Mouse (Mus musculus): ENCODE data around the gene Slc4a10. TPM values are rescaled to one million over a fixed set of nuclear protein-coding genes. Genes with fewer than 3 reads are reported as not detected.
A peak's percentile ranks its signal among the peaks of the same experiment; 100 is the strongest.
"Not testable (repeated sequence)": the region's sequence is repeated elsewhere in the genome, so short reads cannot be mapped to it uniquely, and the experiment has no call there.

Gene Slc4a10
- polyA plus RNA-seq (2014; fragmentation: Nextera tagmentation; extraction: Ambion mirVana): 0.63 and 0.94 TPM in 2 replicates

GRCm38 (mm10) chr2:62046421-62046845 is at the start of gene Slc4a10:
Gene Slc4a10, plus strand, starts transcription at chr2:62046462.
- ATAC-seq (replicated peaks; ENCODE audit: low FRiP score) (peak; percentile 54; the same call in 1 of the 2 replicates), DNase-seq (ENCODE audit: low spot score) (peak; percentile 49)
- peak within 1 kb of the TSS; percentile 39 for H3K4me3 ChIP-seq (ENCODE audit: low read depth, low read length)
- H3K9me3 ChIP-seq (ENCODE audit: control insufficient read depth, low read length): no peaks in the 10 kb centered on the region
- peak within 1 kb of the TSS; percentile 53 for H3K4me2 ChIP-seq (ENCODE audit: low read depth, low read length, severe bottlenecking)
- no peaks in the 10 kb centered on the region for H3K36me3 ChIP-seq (ENCODE audit: control insufficient read depth, insufficient read depth, low read length)
- no peak within 1 kb of the TSS for H3K27ac ChIP-seq (ENCODE audit: low read depth, low read length)
- 18% methylated on average over 10 of the region's 10 CpGs for WGBS
- peak within 1 kb of the TSS; percentile 58 for H3K9ac ChIP-seq (ENCODE audit: low read length)
- peaks cover 3% of the 10 kb centered on the region; the same call in 1 of the 2 replicates for H3K4me1 ChIP-seq (replicated peaks; ENCODE audit: control insufficient read depth, insufficient read depth, low read length)
- no peaks in the 10 kb centered on the region for H3K27me3 ChIP-seq (ENCODE audit: control insufficient read depth, insufficient read depth, low read length)

GRCm38 (mm10) chr2:62001251-62001650 is 45.0 kb upstream of the Slc4a10 start:
- not testable (repeated sequence) for DNase-seq (ENCODE audit: low spot score); H3K9ac ChIP-seq (ENCODE audit: low read length); H3K36me3 ChIP-seq (ENCODE audit: control insufficient read depth, insufficient read depth, low read length); H3K4me1 ChIP-seq (replicated peaks; ENCODE audit: control insufficient read depth, insufficient read depth, low read length); H3K9me3 ChIP-seq (ENCODE audit: control insufficient read depth, low read length); H3K4me2 ChIP-seq (ENCODE audit: low read depth, low read length, severe bottlenecking); ATAC-seq (replicated peaks; ENCODE audit: low FRiP score); H3K27ac ChIP-seq (ENCODE audit: low read depth, low read length); H3K27me3 ChIP-seq (ENCODE audit: control insufficient read depth, insufficient read depth, low read length); H3K4me3 ChIP-seq (ENCODE audit: low read depth, low read length)
- WGBS: 88% methylated on average over 6 of the region's 6 CpGs

- H3K9ac ChIP-seq (ENCODE audit: low read length): no peak overlapping the region
- no peak overlapping the region for H3K4me3 ChIP-seq (ENCODE audit: low read depth, low read length)
- DNase-seq (ENCODE audit: low spot score) (no peak), ATAC-seq (replicated peaks; ENCODE audit: low FRiP score) (no peak)
- no peaks in the 10 kb centered on the region for H3K9me3 ChIP-seq (ENCODE audit: control insufficient read depth, low read length)
- H3K4me2 ChIP-seq (ENCODE audit: low read depth, low read length, severe bottlenecking): no peak overlapping the region
- no peaks in the 10 kb centered on the region for H3K36me3 ChIP-seq (ENCODE audit: control insufficient read depth, insufficient read depth, low read length)
- H3K27me3 ChIP-seq (ENCODE audit: control insufficient read depth, insufficient read depth, low read length): no peaks in the 10 kb centered on the region
- WGBS: 55% methylated on average over 3 of the region's 3 CpGs
- H3K4me1 ChIP-seq (replicated peaks; ENCODE audit: control insufficient read depth, insufficient read depth, low read length): no peaks in the 10 kb centered on the region
- H3K27ac ChIP-seq (ENCODE audit: low read depth, low read length): no peak overlapping the region
These were observed 28.1 kb upstream of the Slc4a10 start for GRCm38 (mm10) chr2:62018209-62018608.

GRCm38 (mm10) chr2:62046861-62047503 is 720 bp downstream of the Slc4a10 start:
- Histone ChIP-seq H3K9ac (ENCODE audit: low read length) (peak overlapping the region; percentile 58), H3K9me3 (ENCODE audit: control insufficient read depth, low read length) (no peaks in the 10 kb centered on the region), H3K4me1 (replicated peaks; ENCODE audit: control insufficient read depth, insufficient read depth, low read length) (peaks cover 3% of the 10 kb centered on the region; the same call in 1 of the 2 replicates), H3K4me3 (ENCODE audit: low read depth, low read length) (peak overlapping the region; percentile 39), H3K4me2 (ENCODE audit: low read depth, low read length, severe bottlenecking) (peak overlapping the region; percentile 53), H3K27ac (ENCODE audit: low read depth, low read length) (no peak overlapping the region), H3K27me3 (ENCODE audit: control insufficient read depth, insufficient read depth, low read length) (no peaks in the 10 kb centered on the region), H3K36me3 (ENCODE audit: control insufficient read depth, insufficient read depth, low read length) (no peaks in the 10 kb centered on the region)
- WGBS: 17% methylated on average over 10 of the region's 10 CpGs
- peak; percentile 14; the same call in 1 of the 2 replicates for ATAC-seq (replicated peaks; ENCODE audit: low FRiP score)
- no peak for DNase-seq (ENCODE audit: low spot score)

- WGBS: 2% methylated on average over 14 of the region's 14 CpGs
- Histone ChIP-seq H3K27ac (ENCODE audit: low read depth, low read length) (no peak overlapping the region), H3K9me3 (ENCODE audit: control insufficient read depth, low read length) (no peaks in the 10 kb centered on the region), H3K9ac (ENCODE audit: low read length) (peak overlapping the region; percentile 58), H3K4me1 (replicated peaks; ENCODE audit: control insufficient read depth, insufficient read depth, low read length) (peaks cover 3% of the 10 kb centered on the region; the same call in 1 of the 2 replicates), H3K27me3 (ENCODE audit: control insufficient read depth, insufficient read depth, low read length) (no peaks in the 10 kb centered on the region), H3K36me3 (ENCODE audit: control insufficient read depth, insufficient read depth, low read length) (no peaks in the 10 kb centered on the region), H3K4me2 (ENCODE audit: low read depth, low read length, severe bottlenecking) (peak overlapping the region; percentile 53), H3K4me3 (ENCODE audit: low read depth, low read length) (peak overlapping the region; percentile 39)
- DNase-seq (ENCODE audit: low spot score) (peak; percentile 64), ATAC-seq (replicated peaks; ENCODE audit: low FRiP score) (peak; percentile 84)
These were observed 1.3 kb downstream of the Slc4a10 start for GRCm38 (mm10) chr2:62047504-62048005.

- Histone ChIP-seq H3K4me1 (replicated peaks; ENCODE audit: control insufficient read depth, insufficient read depth, low read length) (peaks cover 3% of the 10 kb centered on the region; the same call in 1 of the 2 replicates), H3K9ac (ENCODE audit: low read length) (peak overlapping the region; percentile 58; the same call in 1 of the 2 replicates), H3K9me3 (ENCODE audit: control insufficient read depth, low read length) (no peaks in the 10 kb centered on the region), H3K4me2 (ENCODE audit: low read depth, low read length, severe bottlenecking) (peak overlapping the region; percentile 53), H3K27ac (ENCODE audit: low read depth, low read length) (no peak overlapping the region), H3K4me3 (ENCODE audit: low read depth, low read length) (no peak overlapping the region; the same call in 1 of the 2 replicates), H3K36me3 (ENCODE audit: control insufficient read depth, insufficient read depth, low read length) (no peaks in the 10 kb centered on the region), H3K27me3 (ENCODE audit: control insufficient read depth, insufficient read depth, low read length) (no peaks in the 10 kb centered on the region)
- WGBS: 7% methylated on average over 3 of the region's 3 CpGs
- ATAC-seq (replicated peaks; ENCODE audit: low FRiP score): peak; percentile 49
- DNase-seq (ENCODE audit: low spot score): no peak
These were observed 1.9 kb downstream of the Slc4a10 start for GRCm38 (mm10) chr2:62048116-62048515.

- Histone ChIP-seq H3K9me3 (ENCODE audit: control insufficient read depth, low read length) (no peaks in the 10 kb centered on the region), H3K36me3 (ENCODE audit: control insufficient read depth, insufficient read depth, low read length) (no peaks in the 10 kb centered on the region), H3K4me3 (ENCODE audit: low read depth, low read length) (no peak overlapping the region), H3K4me1 (replicated peaks; ENCODE audit: control insufficient read depth, insufficient read depth, low read length) (0 out of 2 replicates have a peak, but pooled peaks cover 2% of the 10 kb centered on the region), H3K27ac (ENCODE audit: low read depth, low read length) (no peak overlapping the region), H3K9ac (ENCODE audit: low read length) (no peak overlapping the region), H3K27me3 (ENCODE audit: control insufficient read depth, insufficient read depth, low read length) (no peaks in the 10 kb centered on the region), H3K4me2 (ENCODE audit: low read depth, low read length, severe bottlenecking) (no peak overlapping the region)
- DNase-seq (ENCODE audit: low spot score): no peak
- peak; percentile 76 for ATAC-seq (replicated peaks; ENCODE audit: low FRiP score)
These were observed 30.2 kb downstream of the Slc4a10 start for GRCm38 (mm10) chr2:62076512-62076911.

- WGBS: 66% methylated on average over 3 of the region's 3 CpGs
- Histone ChIP-seq H3K9me3 (ENCODE audit: control insufficient read depth, low read length) (no peaks in the 10 kb centered on the region), H3K36me3 (ENCODE audit: control insufficient read depth, insufficient read depth, low read length) (no peaks in the 10 kb centered on the region), H3K9ac (ENCODE audit: low read length) (no peak overlapping the region), H3K4me3 (ENCODE audit: low read depth, low read length) (no peak overlapping the region), H3K27ac (ENCODE audit: low read depth, low read length) (no peak overlapping the region), H3K27me3 (ENCODE audit: control insufficient read depth, insufficient read depth, low read length) (no peaks in the 10 kb centered on the region), H3K4me2 (ENCODE audit: low read depth, low read length, severe bottlenecking) (no peak overlapping the region), H3K4me1 (replicated peaks; ENCODE audit: control insufficient read depth, insufficient read depth, low read length) (no peaks in the 10 kb centered on the region)
- no peak for ATAC-seq (replicated peaks; ENCODE audit: low FRiP score)
- DNase-seq (ENCODE audit: low spot score): no peak
These were observed 41.3 kb downstream of the Slc4a10 start for GRCm38 (mm10) chr2:62087566-62087965.

Data from forebrain, embryonic 11.5 days (tissue).